Mouse (Mus musculus) myocyte (in vitro differentiated cells): ENCODE results near the gene Eaf2. TPM values are rescaled to one million over a fixed set of nuclear protein-coding genes. Genes with fewer than 3 reads are reported as not detected.

Experiments used
- H3K27me3 ChIP-seq: one replicate; pipeline ENCODE4 v1.6.1; 2011; ENCODE audit not compliant: control insufficient read depth, insufficient read depth, insufficient read length
- H3K36me3 ChIP-seq: one replicate; pipeline ENCODE4 v1.6.1; 2011; ENCODE audit not compliant: control insufficient read depth, insufficient read depth
- H3K4me2 ChIP-seq: one replicate; pipeline ENCODE4 v1.6.1; 2011; ENCODE audit warnings: low read depth, control low read depth
- H3K4me3 ChIP-seq: one replicate; pipeline ENCODE4 v1.5.1; 2011; ENCODE audit warnings: mild to moderate bottlenecking, control low read depth, moderate library complexity
- H3K79me2 ChIP-seq: one replicate; pipeline ENCODE4 v1.6.1; 2011; ENCODE audit not compliant: control insufficient read depth, insufficient read depth
- H3ac ChIP-seq: one replicate; pipeline ENCODE4 v1.6.1; 2011; ENCODE audit not compliant: control insufficient read depth, insufficient read length
- CEBPB ChIP-seq: IDR thresholded peaks from 2 replicates; pipeline ENCODE4 v1.6.1; 2011; ENCODE audit warnings: mild to moderate bottlenecking, moderate library complexity; ENCODE audit not compliant: poor library complexity, insufficient read depth, severe bottlenecking
- E2F4 ChIP-seq: IDR thresholded peaks from one replicate; pipeline ENCODE4 v1.6.1; 2011; ENCODE audit warnings: mild to moderate bottlenecking, control low read depth, moderate library complexity; ENCODE audit not compliant: insufficient read depth
- MAX ChIP-seq: IDR thresholded peaks from one replicate; pipeline ENCODE4 v1.6.1; 2011; ENCODE audit warnings: low read depth, mild to moderate bottlenecking, control low read depth
- MYOD1 ChIP-seq, 3 experiments: IDR thresholded peaks; one replicate each; pipeline ENCODE4 v1.6.1; 2011; ENCODE audit warnings: control low read depth in 2 of 3, low read depth in 2 of 3, mild to moderate bottlenecking in 2 of 3, moderate library complexity in 1 of 3; ENCODE audit not compliant: insufficient read length in 2 of 3, control insufficient read depth in 1 of 3
- MYOG ChIP-seq, 3 experiments: IDR thresholded peaks; one replicate each; pipeline ENCODE4 v1.6.1; 2011; ENCODE audit warnings: control low read depth in 2 of 3, low read depth in 2 of 3, mild to moderate bottlenecking in 2 of 3; ENCODE audit not compliant: insufficient read length in 2 of 3, control insufficient read depth in 1 of 3, insufficient read depth in 1 of 3
- POLR2A ChIP-seq: IDR thresholded peaks from one replicate; pipeline ENCODE4 v1.6.1; 2011; ENCODE audit warnings: low read depth, mild to moderate bottlenecking, control low read depth, moderate library complexity; ENCODE audit not compliant: insufficient read length
- POLR2AphosphoS2 ChIP-seq: IDR thresholded peaks from one replicate; pipeline ENCODE4 v1.6.1; 2011; ENCODE audit warnings: low read depth, control low read depth; ENCODE audit not compliant: insufficient read length
- REST ChIP-seq: IDR thresholded peaks from one replicate; pipeline ENCODE4 v1.6.1; 2011; ENCODE audit warnings: mild to moderate bottlenecking, control low read depth, moderate library complexity; ENCODE audit not compliant: insufficient read depth, insufficient read length
- SRF ChIP-seq: IDR thresholded peaks from one replicate; pipeline ENCODE4 v1.6.1; 2011; ENCODE audit warnings: low read depth; ENCODE audit not compliant: control insufficient read depth, insufficient read length
- TCF12 ChIP-seq: IDR thresholded peaks from one replicate; pipeline ENCODE4 v1.6.1; 2011; ENCODE audit warnings: mild to moderate bottlenecking, control low read depth; ENCODE audit not compliant: poor library complexity, insufficient read depth, severe bottlenecking
- TCF3 ChIP-seq: IDR thresholded peaks from one replicate; pipeline ENCODE4 v1.6.1; 2011; ENCODE audit warnings: low read depth, control low read depth; ENCODE audit not compliant: insufficient read length
- USF1 ChIP-seq: IDR thresholded peaks from one replicate; pipeline ENCODE4 v1.6.1; 2011; ENCODE audit warnings: low read depth, mild to moderate bottlenecking, control low read depth, moderate library complexity
- polyA plus RNA-seq: library from polyadenylated mRNA; unstranded; fragments of >200 nt; fragmentation: generic; extraction: Trizol; gene quantifications from one replicate; pipeline ENCODE4 v1.2.1, GENCODE M21; 2012; ENCODE audit warnings: missing spikeins

The Eaf2 gene
- polyA plus RNA-seq, 1 experiment, result 0.90 TPM

- TF ChIP-seq USF1 (no peak), MYOG (IDR thresholded peaks at IDR 0.05; ENCODE audit: control insufficient read depth in 1 of 3, insufficient read depth in 1 of 3, insufficient read length in 2 of 3, low read depth in 2 of 3) (no peak), POLR2A (no peak), REST (no peak), SRF (no peak), MYOD1 (IDR thresholded peaks at IDR 0.05; ENCODE audit: control insufficient read depth in 1 of 3, insufficient read length in 2 of 3, low read depth in 2 of 3) (no peak), CEBPB (no peak), TCF12 (no peak), E2F4 (no peak), POLR2AphosphoS2 (no peak), MAX (no peak), TCF3 (no peak)
- Histone ChIP-seq H3K79me2 (peaks cover 17% of the 10 kb centered on the region), H3K4me3 (no peak overlapping the region), H3K36me3 (peaks cover 7% of the 10 kb centered on the region), H3K27me3 (no peaks in the 10 kb centered on the region), H3K4me2 (no peak overlapping the region), H3ac (no peak overlapping the region)
Measured at GRCm38 (mm10) chr16:36884881-36885280, 10.1 kb upstream of the Eaf2 start.

DNA sequence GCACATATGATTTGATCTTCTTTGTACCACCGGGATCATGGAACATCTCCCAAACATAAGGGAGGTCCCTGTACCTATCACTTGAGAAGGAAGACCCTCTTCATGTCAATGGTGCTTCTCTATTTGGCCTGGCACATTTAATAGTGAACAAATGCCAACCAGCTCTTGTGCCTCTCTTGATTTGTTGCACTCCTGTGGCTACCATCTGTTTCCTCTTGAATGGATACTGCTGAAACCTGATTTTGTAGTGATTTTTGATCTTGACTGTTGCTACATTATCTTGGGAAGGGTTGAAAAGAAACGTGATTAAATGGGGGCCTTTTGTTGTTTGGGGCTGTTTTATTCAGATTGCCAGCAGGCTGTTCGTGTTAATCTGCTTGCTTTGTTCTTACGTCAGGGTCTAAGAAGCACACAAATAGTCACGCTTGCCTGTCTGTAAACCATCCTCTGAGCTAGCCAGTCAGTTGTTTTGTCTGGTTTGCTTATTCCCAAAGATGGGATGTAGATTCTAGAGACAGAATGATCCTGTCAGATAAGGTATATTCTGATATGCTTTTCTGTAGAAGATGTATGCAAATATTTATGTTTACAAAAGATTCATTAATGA, 8.0 kb upstream of the Eaf2 start:
- Histone ChIP-seq H3ac (no peak overlapping the region), H3K27me3 (no peaks in the 10 kb centered on the region), H3K4me2 (no peak overlapping the region), H3K4me3 (no peak overlapping the region), H3K79me2 (peaks cover 37% of the 10 kb centered on the region), H3K36me3 (peaks cover 7% of the 10 kb centered on the region)
- no peak for TF ChIP-seq USF1

GRCm38 (mm10) chr16:36877316-36877715, 2.5 kb upstream of the Eaf2 start:
- H3K27me3 ChIP-seq, result no peaks in the 10 kb centered on the region
- H3K4me2 ChIP-seq, result no peak overlapping the region
- H3K36me3 ChIP-seq, result peaks cover 6% of the 10 kb centered on the region
- H3K79me2 ChIP-seq, result peaks cover 47% of the 10 kb centered on the region
- no peak overlapping the region for H3K4me3 ChIP-seq
- no peak overlapping the region for H3ac ChIP-seq
- TF ChIP-seq REST (no peak), USF1 (no peak), E2F4 (no peak), MYOG (IDR thresholded peaks at IDR 0.05; ENCODE audit: control insufficient read depth in 1 of 3, insufficient read depth in 1 of 3, insufficient read length in 2 of 3, low read depth in 2 of 3) (no peak), TCF3 (no peak), TCF12 (no peak), MAX (no peak)

DNA sequence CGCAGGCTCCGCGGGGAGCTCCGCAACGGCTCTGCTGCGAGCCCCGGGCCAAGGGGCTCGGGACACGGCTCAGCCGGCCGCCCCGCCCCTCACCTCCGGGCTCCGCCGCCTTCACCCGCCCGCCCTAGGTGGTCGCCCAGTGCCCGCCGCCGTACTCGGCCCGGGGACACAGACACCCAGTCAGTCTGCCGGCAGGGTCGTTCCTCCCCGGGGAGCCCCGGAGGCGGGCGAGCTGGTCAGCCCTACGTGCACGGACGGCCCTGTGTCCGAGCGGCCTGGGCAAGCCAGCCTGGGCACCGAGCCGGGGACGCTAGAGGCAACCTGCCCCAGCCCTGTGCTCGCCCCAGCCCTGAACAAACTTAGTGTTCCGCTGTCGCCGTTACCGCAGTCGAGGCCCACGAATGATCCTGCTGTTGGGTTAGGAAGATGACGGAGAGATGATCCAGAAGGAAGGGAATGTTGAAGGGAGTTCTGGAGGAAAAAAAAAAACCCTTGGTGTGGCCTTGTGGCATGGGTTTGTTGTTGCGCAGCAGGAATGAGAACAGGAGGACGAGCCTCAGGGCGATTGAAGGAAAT, 561 bp upstream of the Eaf2 start:
- peak overlapping the region; percentile 78 for H3K4me2 ChIP-seq
- H3K79me2 ChIP-seq, result peaks cover 45% of the 10 kb centered on the region
- peak overlapping the region; percentile 52 for H3K4me3 ChIP-seq
- peaks cover 10% of the 10 kb centered on the region for H3K36me3 ChIP-seq
- peak overlapping the region; percentile 50 for H3ac ChIP-seq
- no peak for TF ChIP-seq TCF12
- peak; percentile 9 for TF ChIP-seq POLR2AphosphoS2
- TF ChIP-seq E2F4, result no peak
- no peaks in the 10 kb centered on the region for H3K27me3 ChIP-seq

- no peak overlapping the region for H3K4me2 ChIP-seq
- H3K79me2 ChIP-seq, result peaks cover 9% of the 10 kb centered on the region
- H3ac ChIP-seq, result no peak overlapping the region
- H3K4me3 ChIP-seq, result no peak overlapping the region
- TF ChIP-seq POLR2A (no peak), MYOD1 (IDR thresholded peaks at IDR 0.05; ENCODE audit: control insufficient read depth in 1 of 3, insufficient read length in 2 of 3, low read depth in 2 of 3) (no peak), TCF3 (no peak), CEBPB (no peak), SRF (no peak), MAX (no peak), E2F4 (no peak), USF1 (no peak), POLR2AphosphoS2 (no peak), TCF12 (no peak), REST (no peak), MYOG (IDR thresholded peaks at IDR 0.05; ENCODE audit: control insufficient read depth in 1 of 3, insufficient read depth in 1 of 3, insufficient read length in 2 of 3, low read depth in 2 of 3) (no peak)
- peaks cover 24% of the 10 kb centered on the region for H3K36me3 ChIP-seq
- no peaks in the 10 kb centered on the region for H3K27me3 ChIP-seq
Measured at GRCm38 (mm10) chr16:36869442-36869841, 5.4 kb downstream of the Eaf2 start.
